Mouse (Mus musculus) neural tube, embryonic 15.5 days (tissue): ENCODE measurements around the gene Ppp1r16b. TPM values are rescaled to one million over a fixed set of nuclear protein-coding genes. Genes with fewer than 3 reads are reported as not detected.
A peak's percentile ranks its signal among the peaks of the same experiment; 100 is the strongest.

Source experiments
- ATAC-seq: fragments of 200-750 bp; cut with Nextera tagmentation; 2 replicates; pipeline ENCODE4 v1.8.0; 2017; ENCODE audit warnings: mild to moderate bottlenecking, moderate TSS enrichment, moderate library complexity; ENCODE audit not compliant: low FRiP score
- H3K27ac ChIP-seq: fragments of 300-500 bp; sonication (generic); replicated peaks from 2 replicates; pipeline ENCODE4 v1.5.1; 2015; ENCODE audit warnings: mild to moderate bottlenecking, inconsistent platforms
- H3K27me3 ChIP-seq: fragments of 300-500 bp; sonication (generic); replicated peaks from 2 replicates; pipeline ENCODE4 v1.6.1; 2015; ENCODE audit warnings: inconsistent platforms
- H3K36me3 ChIP-seq: fragments of 300-500 bp; sonication (generic); 2 replicates; pipeline ENCODE4 v1.6.1; 2015; ENCODE audit warnings: inconsistent platforms
- H3K4me1 ChIP-seq: fragments of 300-500 bp; sonication (generic); 2 replicates; pipeline ENCODE4 v1.6.1; 2015; ENCODE audit warnings: inconsistent platforms
- H3K4me2 ChIP-seq: fragments of 300-500 bp; sonication (generic); 2 replicates; pipeline ENCODE4 v1.6.1; 2015; ENCODE audit warnings: inconsistent platforms, mild to moderate bottlenecking, moderate library complexity
- H3K4me3 ChIP-seq: fragments of 300-500 bp; sonication (generic); replicated peaks from 2 replicates; pipeline ENCODE4 v1.5.1; 2015; ENCODE audit warnings: mild to moderate bottlenecking, inconsistent platforms
- H3K9ac ChIP-seq: fragments of 300-500 bp; sonication (generic); replicated peaks from 2 replicates; pipeline ENCODE4 v1.6.1; 2015; ENCODE audit warnings: mild to moderate bottlenecking, inconsistent platforms
- H3K9me3 ChIP-seq: fragments of 300-500 bp; sonication (generic); replicated peaks from 2 replicates; pipeline ENCODE4 v1.6.1; 2016; ENCODE audit warnings: inconsistent platforms
- WGBS: fragments of 180-500 bp; shearing (Covaris S2); methylation state at CpG from one replicate; pipeline ENCODE4 v1.1.7; 2015; ENCODE audit warnings: mixed read lengths; 5-methylcytosine and 5-hydroxymethylcytosine counted together
- polyA plus RNA-seq: library from polyadenylated mRNA; unstranded; fragments of >200 nt; fragmentation: Nextera tagmentation; extraction: Ambion mirVana; gene quantifications from 2 replicates; pipeline ENCODE4 v1.2.1, GENCODE M21; 2015

Gene Ppp1r16b
- 25.3 and 26.6 TPM in 2 replicates for polyA plus RNA-seq

- ATAC-seq, result no peak
- Histone ChIP-seq H3K36me3 (no peaks in the 10 kb centered on the region), H3K4me3 (no peak within 1 kb of the TSS), H3K4me2 (no peak within 1 kb of the TSS), H3K9ac (no peak within 1 kb of the TSS), H3K9me3 (no peaks in the 10 kb centered on the region), H3K27me3 (peaks cover 15% of the 10 kb centered on the region), H3K27ac (0 out of 2 replicates have a peak within 1 kb of the TSS, but pooled peaks have one; percentile 83), H3K4me1 (peaks cover 35% of the 10 kb centered on the region)
- WGBS, result 71% methylated on average over 4 of the region's 4 CpGs
Observed at GRCm38 (mm10) chr2:158665098-158665497, at the start of gene Ppp1r16b. Ppp1r16b (plus strand) TSS chr2:158665398.

- peaks cover 88% of the 10 kb centered on the region for H3K27me3 ChIP-seq
- WGBS, result 2% methylated on average over 13 of the region's 13 CpGs
- ATAC-seq, result no peak
Observed at GRCm38 (mm10) chr2:158615702-158616101, 49.5 kb upstream of the Ppp1r16b start.

GRCm38 (mm10) chr2:158616296-158616695 lies 48.9 kb upstream of the Ppp1r16b start:
- Histone ChIP-seq H3K4me1 (peaks cover 32% of the 10 kb centered on the region), H3K9ac (peak overlapping the region; percentile 31), H3K27me3 (peaks cover 86% of the 10 kb centered on the region), H3K4me2 (peak overlapping the region; percentile 55), H3K36me3 (no peaks in the 10 kb centered on the region), H3K4me3 (peak overlapping the region; percentile 50), H3K27ac (peak overlapping the region; percentile 72), H3K9me3 (no peaks in the 10 kb centered on the region)
- ATAC-seq, result peak; percentile 75
- under 1% methylated on average over 12 of the region's 12 CpGs for WGBS

More at GRCm38 (mm10) chr2:158615702-158616101, 49.5 kb upstream of the Ppp1r16b start:
- H3K27ac ChIP-seq, result peak overlapping the region; percentile 72; the same call in 1 of the 2 replicates
- peak overlapping the region; percentile 50 for H3K4me3 ChIP-seq
- H3K4me1 ChIP-seq, result peaks cover 35% of the 10 kb centered on the region
- peak overlapping the region; percentile 55 for H3K4me2 ChIP-seq
- no peaks in the 10 kb centered on the region for H3K9me3 ChIP-seq
- no peaks in the 10 kb centered on the region for H3K36me3 ChIP-seq
- H3K9ac ChIP-seq, result peak overlapping the region; percentile 31; the same call in 1 of the 2 replicates

- 13% methylated on average over 8 of the region's 11 CpGs for WGBS
- Histone ChIP-seq H3K4me1 (peaks cover 32% of the 10 kb centered on the region), H3K9me3 (no peaks in the 10 kb centered on the region), H3K4me3 (peak overlapping the region; percentile 50), H3K36me3 (no peaks in the 10 kb centered on the region), H3K9ac (0 out of 2 replicates have a peak overlapping the region, but pooled peaks have one; percentile 28), H3K27ac (peak overlapping the region; percentile 72), H3K4me2 (peak overlapping the region; percentile 55), H3K27me3 (peaks cover 85% of the 10 kb centered on the region)
- ATAC-seq, result peak; percentile 67
Observed at GRCm38 (mm10) chr2:158616790-158617189, 48.4 kb upstream of the Ppp1r16b start.

GRCm38 (mm10) chr2:158624718-158625222 lies 40.4 kb upstream of the Ppp1r16b start, which contains the start of gene Actr5:
Actr5 (plus strand) TSS chr2:158624888.
- peaks cover 11% of the 10 kb centered on the region for H3K27me3 ChIP-seq
- H3K4me1 ChIP-seq, result peaks cover 20% of the 10 kb centered on the region
- ATAC-seq, result peak; percentile 96
- peaks cover 19% of the 10 kb centered on the region for H3K36me3 ChIP-seq
- no peaks in the 10 kb centered on the region for H3K9me3 ChIP-seq
- peak within 1 kb of the TSS; percentile 69 for H3K4me3 ChIP-seq
- peak within 1 kb of the TSS; percentile 73 for H3K4me2 ChIP-seq
- under 1% methylated on average over 39 of the region's 39 CpGs for WGBS
- H3K9ac ChIP-seq, result peak within 1 kb of the TSS; percentile 69
- peak within 1 kb of the TSS; percentile 89 for H3K27ac ChIP-seq

- Histone ChIP-seq H3K4me3 (peak overlapping the region; percentile 69), H3K4me1 (peaks cover 20% of the 10 kb centered on the region), H3K27me3 (peaks cover 10% of the 10 kb centered on the region; the same call in 1 of the 2 replicates), H3K27ac (peak overlapping the region; percentile 89), H3K9me3 (no peaks in the 10 kb centered on the region), H3K9ac (peak overlapping the region; percentile 69), H3K4me2 (peak overlapping the region; percentile 73), H3K36me3 (peaks cover 23% of the 10 kb centered on the region)
- peak; percentile 74 for ATAC-seq
- WGBS, result under 1% methylated on average over 44 of the region's 44 CpGs
Observed at GRCm38 (mm10) chr2:158625231-158625630, 40.0 kb upstream of the Ppp1r16b start.

- Histone ChIP-seq H3K9me3 (no peaks in the 10 kb centered on the region), H3K36me3 (peaks cover 28% of the 10 kb centered on the region), H3K27ac (peak overlapping the region; percentile 89; the same call in 1 of the 2 replicates), H3K4me2 (peak overlapping the region; percentile 73), H3K4me1 (peaks cover 20% of the 10 kb centered on the region), H3K27me3 (peaks cover 9% of the 10 kb centered on the region; the same call in 1 of the 2 replicates), H3K4me3 (peak overlapping the region; percentile 69), H3K9ac (peak overlapping the region; percentile 69)
- ATAC-seq, result no peak
- 52% methylated on average over 8 of the region's 8 CpGs for WGBS
Observed at GRCm38 (mm10) chr2:158625697-158626096, 39.5 kb upstream of the Ppp1r16b start.

- Histone ChIP-seq H3K36me3 (peaks cover 58% of the 10 kb centered on the region), H3K4me3 (no peak overlapping the region), H3K4me2 (no peak overlapping the region), H3K9ac (no peak overlapping the region), H3K4me1 (peaks cover 20% of the 10 kb centered on the region), H3K27ac (no peak overlapping the region), H3K27me3 (no peaks in the 10 kb centered on the region), H3K9me3 (no peaks in the 10 kb centered on the region)
- 76% methylated on average over 3 of the region's 3 CpGs for WGBS
- no peak for ATAC-seq
Observed at GRCm38 (mm10) chr2:158628858-158629257, 36.3 kb upstream of the Ppp1r16b start.

GRCm38 (mm10) chr2:158629414-158629813 lies 35.8 kb upstream of the Ppp1r16b start:
- no peak for ATAC-seq
- Histone ChIP-seq H3K9ac (no peak overlapping the region), H3K36me3 (peaks cover 61% of the 10 kb centered on the region), H3K4me1 (peaks cover 19% of the 10 kb centered on the region), H3K27ac (no peak overlapping the region), H3K4me3 (no peak overlapping the region), H3K4me2 (no peak overlapping the region), H3K27me3 (no peaks in the 10 kb centered on the region), H3K9me3 (no peaks in the 10 kb centered on the region)
- whole genome bisulfite sequencing, result 88% methylated on average over 1 of the region's 1 CpGs

- no peaks in the 10 kb centered on the region for H3K9me3 ChIP-seq
- 69% methylated on average over 5 of the region's 5 CpGs for WGBS
- peaks cover 85% of the 10 kb centered on the region for H3K36me3 ChIP-seq
- no peak overlapping the region for H3K27ac ChIP-seq
- H3K4me2 ChIP-seq, result no peak overlapping the region
- no peak for ATAC-seq
- peaks cover 4% of the 10 kb centered on the region for H3K4me1 ChIP-seq
- no peak overlapping the region for H3K4me3 ChIP-seq
- no peaks in the 10 kb centered on the region for H3K27me3 ChIP-seq
- no peak overlapping the region for H3K9ac ChIP-seq
Observed at GRCm38 (mm10) chr2:158631873-158632272, 33.3 kb upstream of the Ppp1r16b start.

- no peaks in the 10 kb centered on the region for H3K27me3 ChIP-seq
- no peak overlapping the region for H3K4me3 ChIP-seq
- H3K36me3 ChIP-seq, result peaks cover 30% of the 10 kb centered on the region
- WGBS, result 21% methylated on average over 2 of the region's 2 CpGs
- ATAC-seq, result peak; percentile 59; the same call in 1 of the 2 replicates
- no peak overlapping the region for H3K4me2 ChIP-seq
- no peak overlapping the region for H3K9ac ChIP-seq
- H3K9me3 ChIP-seq, result no peaks in the 10 kb centered on the region
- H3K27ac ChIP-seq, result no peak overlapping the region
- no peaks in the 10 kb centered on the region for H3K4me1 ChIP-seq
Observed at GRCm38 (mm10) chr2:158641869-158642268, 23.3 kb upstream of the Ppp1r16b start.

- Histone ChIP-seq H3K36me3 (peaks cover 23% of the 10 kb centered on the region), H3K4me2 (no peak overlapping the region), H3K4me3 (no peak overlapping the region), H3K4me1 (no peaks in the 10 kb centered on the region), H3K27me3 (no peaks in the 10 kb centered on the region), H3K9me3 (no peaks in the 10 kb centered on the region), H3K9ac (no peak overlapping the region), H3K27ac (no peak overlapping the region)
- WGBS, result 78% methylated on average over 2 of the region's 2 CpGs
- ATAC-seq, result no peak
Observed at GRCm38 (mm10) chr2:158642587-158642986, 22.6 kb upstream of the Ppp1r16b start.
